Mouse (Mus musculus) CH12.LX (cell line): ENCODE measurements at regions not wholly inside any gene's neighbourhood (a gene's known extent, or its start where the extent isn't known, plus 50 kb on each side); places are given as distances from the start of the nearest gene placed in this dataset.

Experiments
- DNase-seq: peaks from one replicate; pipeline ENCODE4 v3.0.0-alpha.2; 2013; ENCODE audit errors: extremely low read depth
- H3K27ac ChIP-seq: 2 replicates; pipeline ENCODE4 v1.5.1; 2012; ENCODE audit warnings: low read depth, mild to moderate bottlenecking, control low read depth, moderate library complexity; ENCODE audit not compliant: insufficient read depth
- H3K27me3 ChIP-seq: replicated peaks from 2 replicates; pipeline ENCODE3; 2012; ENCODE audit warnings: inconsistent platforms
- H3K36me3 ChIP-seq, 2 experiments: replicated peaks in 1 of 2; 2 replicates each; pipeline versions ENCODE3 to v1.6.1; 2012; ENCODE audit warnings: inconsistent platforms in 1 of 2, low read length in 1 of 2, mild to moderate bottlenecking in 1 of 2, mixed read lengths in 1 of 2, moderate library complexity in 1 of 2; ENCODE audit not compliant: control insufficient read depth in 1 of 2, insufficient read depth in 1 of 2
- H3K4me1 ChIP-seq, 2 experiments: 2 replicates each; pipeline ENCODE4 v1.6.1; 2012; ENCODE audit warnings: inconsistent platforms in 1 of 2, moderate library complexity in 1 of 2; ENCODE audit not compliant: insufficient read depth in 2 of 2, control insufficient read depth in 1 of 2
- H3K4me2 ChIP-seq: 2 replicates; pipeline ENCODE4 v1.6.1; 2012; ENCODE audit warnings: low read depth, mild to moderate bottlenecking, control low read depth; ENCODE audit not compliant: poor library complexity, insufficient read depth, severe bottlenecking
- H3K4me3 ChIP-seq, 3 experiments: fragments of 150-350 bp in 1 of 3; sonication (generic) in 1 of 3; replicated peaks in 1 of 3; 2 replicates each; pipeline versions ENCODE3 to v1.5.1; 2011 to 2012; ENCODE audit warnings: low read depth in 2 of 3, low read length in 2 of 3, mild to moderate bottlenecking in 2 of 3, moderate library complexity in 2 of 3, control low read depth in 1 of 3, improper control_type of control experiment in 1 of 3, inconsistent platforms in 1 of 3, mixed read lengths in 1 of 3; ENCODE audit not compliant: poor library complexity in 1 of 3
- H3K79me2 ChIP-seq: replicated peaks from 2 replicates; pipeline ENCODE4 v1.6.1; 2012; ENCODE audit warnings: mild to moderate bottlenecking, moderate library complexity; ENCODE audit not compliant: control insufficient read depth, poor library complexity, insufficient read depth, severe bottlenecking; ENCODE audit errors: extremely low read depth
- H3K9ac ChIP-seq: 2 replicates; pipeline ENCODE4 v1.6.1; 2012; ENCODE audit warnings: low read depth, mild to moderate bottlenecking, control low read depth, moderate library complexity; ENCODE audit not compliant: insufficient read depth
- H3K9me3 ChIP-seq: replicated peaks from 2 replicates; pipeline ENCODE3; 2012; ENCODE audit warnings: low read length, inconsistent platforms, mixed read lengths
- CHD1 ChIP-seq: IDR thresholded peaks from 2 replicates; pipeline ENCODE4 v1.6.1; 2012; ENCODE audit warnings: low read depth, low read length, improper control_type of control experiment, inconsistent platforms
- CTCF ChIP-seq, 2 experiments: IDR thresholded peaks in 1 of 2; conservative IDR thresholded peaks in 1 of 2; 2 replicates each; pipeline ENCODE4 v1.5.1; 2011 to 2012; ENCODE audit warnings: low read depth in 2 of 2, low read length in 2 of 2, improper control_type of control experiment in 1 of 2, inconsistent platforms in 1 of 2, mild to moderate bottlenecking in 1 of 2, moderate library complexity in 1 of 2
- E2F4 ChIP-seq: IDR thresholded peaks from 2 replicates; pipeline ENCODE4 v1.6.1; 2011; ENCODE audit warnings: low read depth, low read length, improper control_type of control experiment; ENCODE audit not compliant: insufficient replicate concordance
- GABPA ChIP-seq: IDR thresholded peaks from 2 replicates; pipeline ENCODE4 v1.6.1; 2012; ENCODE audit warnings: low read depth, low read length, improper control_type of control experiment, inconsistent platforms; ENCODE audit not compliant: insufficient replicate concordance
- HCFC1 ChIP-seq: IDR thresholded peaks from 2 replicates; pipeline ENCODE4 v1.6.1; 2012; ENCODE audit warnings: low read depth, mild to moderate bottlenecking, inconsistent platforms, low read length, improper control_type of control experiment
- JUN ChIP-seq: IDR thresholded peaks from 2 replicates; pipeline ENCODE4 v1.6.1; 2011; ENCODE audit warnings: low read depth, mild to moderate bottlenecking, low read length, improper control_type of control experiment, moderate library complexity; ENCODE audit not compliant: insufficient read depth
- JUND ChIP-seq: conservative IDR thresholded peaks from 2 replicates; pipeline ENCODE4 v1.6.1; 2011; ENCODE audit warnings: low read depth, low read length, improper control_type of control experiment
- KAT2A ChIP-seq: IDR thresholded peaks from 2 replicates; pipeline ENCODE4 v1.6.1; 2012; ENCODE audit warnings: low read length, improper control_type of control experiment, inconsistent platforms; ENCODE audit not compliant: insufficient replicate concordance
- MAX ChIP-seq: IDR thresholded peaks from 2 replicates; pipeline ENCODE4 v1.6.1; 2011; ENCODE audit warnings: low read length, improper control_type of control experiment
- MYC ChIP-seq: IDR thresholded peaks from 2 replicates; pipeline ENCODE4 v1.6.1; 2011; ENCODE audit warnings: low read depth, mild to moderate bottlenecking, improper control_type of control experiment, low read length
- NELFE ChIP-seq: IDR thresholded peaks from 2 replicates; pipeline ENCODE4 v1.6.1; 2011; ENCODE audit warnings: low read depth, low read length, improper control_type of control experiment
- POLR2A ChIP-seq: IDR thresholded peaks from 2 replicates; pipeline ENCODE4 v1.6.1; 2011; ENCODE audit warnings: low read depth, mild to moderate bottlenecking, improper control_type of control experiment, low read length
- POLR2AphosphoS2 ChIP-seq: IDR thresholded peaks from 2 replicates; pipeline ENCODE4 v1.6.1; 2011; ENCODE audit warnings: low read depth, low read length, improper control_type of control experiment
- RAD21 ChIP-seq: IDR thresholded peaks from 2 replicates; pipeline ENCODE4 v1.6.1; 2011; ENCODE audit warnings: low read depth, mild to moderate bottlenecking, low read length, improper control_type of control experiment, moderate library complexity
- RCOR1 ChIP-seq: conservative IDR thresholded peaks from 2 replicates; pipeline ENCODE4 v1.6.1; 2012; ENCODE audit warnings: low read depth, mild to moderate bottlenecking, inconsistent platforms, low read length, improper control_type of control experiment
- SIN3A ChIP-seq: IDR thresholded peaks from 2 replicates; pipeline ENCODE4 v1.6.1; 2012; ENCODE audit warnings: low read length, improper control_type of control experiment, inconsistent platforms
- TBP ChIP-seq: conservative IDR thresholded peaks from 2 replicates; pipeline ENCODE4 v1.6.1; 2011; ENCODE audit warnings: low read depth, low read length, improper control_type of control experiment
- UBTF ChIP-seq: IDR thresholded peaks from 2 replicates; pipeline ENCODE4 v1.6.1; 2012; ENCODE audit warnings: low read depth, mild to moderate bottlenecking, inconsistent platforms, low read length, improper control_type of control experiment, moderate library complexity
- USF1 ChIP-seq: IDR thresholded peaks from 2 replicates; pipeline ENCODE4 v1.6.1; 2014; ENCODE audit warnings: low read depth, mild to moderate bottlenecking, inconsistent platforms, low read length, improper control_type of control experiment
- USF2 ChIP-seq: conservative IDR thresholded peaks from 2 replicates; pipeline ENCODE4 v1.6.1; 2011; ENCODE audit warnings: low read depth, low read length, improper control_type of control experiment
- ZMIZ1 ChIP-seq: IDR thresholded peaks from 2 replicates; pipeline ENCODE4 v1.6.1; 2012; ENCODE audit warnings: low read depth, mild to moderate bottlenecking, inconsistent platforms, low read length, improper control_type of control experiment
- ZNF384 ChIP-seq: IDR thresholded peaks from 2 replicates; pipeline ENCODE4 v1.6.1; 2012; ENCODE audit warnings: low read depth, low read length, improper control_type of control experiment, inconsistent platforms
- dilution Hi-C: fragments of 300-500 bp; cut with MboI; formaldehyde crosslinking; loops from 2 replicates; pipeline ENCODE4 v1.14.3; 2020; ENCODE audit warnings: low sequenced_read_pairs; ENCODE audit not compliant: extremely low pct_unique_long_range_greater_than_20kb, extremely low pct_ligation_motif_present
- in situ Hi-C: fragments of 300-500 bp; cut with MboI; formaldehyde crosslinking; loops from 3 replicates; pipeline ENCODE4 v1.14.3; 2019; ENCODE audit warnings: low sequenced_read_pairs, low pct_ligation_motif_present, low pct_unique_long_range_greater_than_20kb, mixed read lengths

- Histone ChIP-seq H3K27ac (no peak overlapping the region), H3K4me2 (no peak overlapping the region), H3K9ac (no peak overlapping the region), H3K9me3 (no peaks in the 10 kb centered on the region), H3K4me3 (no peak overlapping the region), H3K79me2 (no peaks in the 10 kb centered on the region), H3K4me1 (peaks cover 0 to 6% of the 10 kb centered on the region in 2 experiments; a peak in 1 of 4 replicates), H3K27me3 (no peaks in the 10 kb centered on the region), H3K36me3 (no peaks in the 10 kb centered on the region)
- TF ChIP-seq SIN3A = no peak
- no peak for TF ChIP-seq RAD21
- TF ChIP-seq HCFC1 = no peak
- no peak for TF ChIP-seq RCOR1
- no peak for TF ChIP-seq E2F4
- dilution Hi-C loops (no loop called here), in situ Hi-C loops (no loop called here)
- no peak for DNase-seq
Measured at GRCm38 (mm10) chr11:110889354-110890151, 78.3 kb upstream of the Kcnj16 start.

DNA sequence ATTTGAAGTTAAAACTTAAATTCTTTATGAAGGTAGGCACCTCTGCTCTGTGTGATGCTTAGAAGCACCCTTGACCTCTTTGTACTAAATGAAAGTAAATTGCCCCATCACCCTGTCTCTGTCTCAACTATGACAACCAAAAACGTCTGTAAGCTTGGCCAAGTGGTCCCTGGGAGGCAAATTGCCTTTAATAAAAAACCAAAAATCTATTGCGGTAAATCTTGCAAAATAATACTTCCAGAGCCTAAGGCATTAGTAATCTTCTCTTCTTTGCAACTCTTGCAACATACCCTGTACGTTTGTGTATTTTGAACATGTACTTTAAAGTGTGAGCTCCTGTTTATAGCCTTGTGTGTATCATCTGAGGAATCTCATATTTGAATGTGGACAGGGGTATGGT lies 77.4 kb upstream of the Kcnj16 start:
- Histone ChIP-seq H3K27ac (no peak overlapping the region), H3K4me2 (no peak overlapping the region), H3K9me3 (no peaks in the 10 kb centered on the region), H3K9ac (no peak overlapping the region), H3K79me2 (no peaks in the 10 kb centered on the region), H3K27me3 (no peaks in the 10 kb centered on the region), H3K4me3 (no peak overlapping the region)
- in situ Hi-C loops (no loop called here), dilution Hi-C loops (no loop called here)
- DNase-seq = no peak
- TF ChIP-seq KAT2A (no peak), NELFE (no peak), RCOR1 (no peak), UBTF (no peak), ZNF384 (no peak), MAX (no peak), CHD1 (no peak)
- TF ChIP-seq, all 38 proteins: peak for 0
- no peaks in the 10 kb centered on the region for H3K36me3 ChIP-seq
- peaks cover 0 to 6% of the 10 kb centered on the region in 2 experiments; a peak in 1 of 4 replicates for H3K4me1 ChIP-seq

GRCm38 (mm10) chr11:110902918-110903317 lies 64.9 kb upstream of the Kcnj16 start:
- H3K4me3 ChIP-seq = no peak overlapping the region
- no peaks in the 10 kb centered on the region for H3K27me3 ChIP-seq
- H3K79me2 ChIP-seq = no peaks in the 10 kb centered on the region
- H3K9me3 ChIP-seq = no peaks in the 10 kb centered on the region
- H3K36me3 ChIP-seq = no peaks in the 10 kb centered on the region
- DNase-seq = no peak
- TF ChIP-seq USF1 (no peak), TBP (no peak), UBTF (no peak), JUND (no peak), E2F4 (no peak), POLR2A (no peak), RCOR1 (no peak), CHD1 (no peak), USF2 (no peak), POLR2AphosphoS2 (no peak), RAD21 (no peak), CTCF (conservative IDR thresholded peaks at IDR 0.05 in 1 of 2, IDR thresholded peaks at IDR 0.05 in 1 of 2; ENCODE audit: low read depth in 2 of 2, low read length in 2 of 2) (no peak), JUN (no peak), GABPA (no peak), MYC (no peak), ZMIZ1 (no peak)
- H3K4me2 ChIP-seq = no peak overlapping the region
- no peaks in the 10 kb centered on the region for H3K4me1 ChIP-seq
- H3K27ac ChIP-seq = no peak overlapping the region
- H3K9ac ChIP-seq = no peak overlapping the region
- dilution Hi-C loops = no loop called here
- in situ Hi-C loops = no loop called here
